Mouse (Mus musculus) frontal cortex, postnatal 14 days (tissue): Measurements from ENCODE around the gene Igf1r.
A peak's percentile ranks its signal among the peaks of the same experiment; 100 is the strongest.

ENCODE experiments used
- DNase-seq, 2 experiments: peaks; one replicate each; pipeline ENCODE4 v3.0.0; 2022; ENCODE audit warnings: low spot score in 2 of 2

Igf1r gene

GRCm38 (mm10) chr7:68009635-68010034 is 57.0 kb downstream of the Igf1r start:
- DNase-seq: no peak

GRCm38 (mm10) chr7:68010168-68010567 is 57.5 kb downstream of the Igf1r start:
- DNase-seq: no peak

GRCm38 (mm10) chr7:68010802-68011201 is 58.2 kb downstream of the Igf1r start:
- DNase-seq: no peak

- DNase-seq: no peak
These were observed 58.9 kb downstream of the Igf1r start for GRCm38 (mm10) chr7:68011385-68012122.

GRCm38 (mm10) chr7:68012123-68012474 is 59.5 kb downstream of the Igf1r start:
- no peak for DNase-seq

- no peak for DNase-seq
These were observed 61.9 kb downstream of the Igf1r start for GRCm38 (mm10) chr7:68014495-68014894.

- DNase-seq: no peak
These were observed 62.8 kb downstream of the Igf1r start for GRCm38 (mm10) chr7:68015404-68015803.

GRCm38 (mm10) chr7:68018038-68018437 is 65.4 kb downstream of the Igf1r start:
- no peak for DNase-seq

GRCm38 (mm10) chr7:68020556-68020955 is 67.9 kb downstream of the Igf1r start:
- no peak for DNase-seq

- no peak for DNase-seq
These were observed 69.1 kb downstream of the Igf1r start for GRCm38 (mm10) chr7:68021741-68022140.

- DNase-seq: no peak
These were observed 69.6 kb downstream of the Igf1r start for GRCm38 (mm10) chr7:68022188-68022587.

GRCm38 (mm10) chr7:68023882-68024281 is 71.3 kb downstream of the Igf1r start:
- DNase-seq: no peak

GRCm38 (mm10) chr7:68024625-68025024 is 72.0 kb downstream of the Igf1r start:
- DNase-seq: no peak

- DNase-seq: no peak
These were observed 72.8 kb downstream of the Igf1r start for GRCm38 (mm10) chr7:68025396-68025795.

GRCm38 (mm10) chr7:68026076-68026475 is 73.4 kb downstream of the Igf1r start:
- peak in 1 of 2 experiments; percentile 19 for DNase-seq

GRCm38 (mm10) chr7:68028167-68028566 is 75.5 kb downstream of the Igf1r start:
- no peak for DNase-seq

GRCm38 (mm10) chr7:68030846-68031245 is 78.2 kb downstream of the Igf1r start:
- DNase-seq: no peak

- DNase-seq: no peak
These were observed 83.9 kb downstream of the Igf1r start for GRCm38 (mm10) chr7:68036527-68036926.

GRCm38 (mm10) chr7:68038846-68039245 is 86.2 kb downstream of the Igf1r start:
- no peak for DNase-seq

GRCm38 (mm10) chr7:68039550-68039949 is 86.9 kb downstream of the Igf1r start:
- DNase-seq: no peak

GRCm38 (mm10) chr7:68044621-68045020 is 92.0 kb downstream of the Igf1r start:
- DNase-seq: no peak

GRCm38 (mm10) chr7:68047152-68047551 is 94.5 kb downstream of the Igf1r start:
- no peak for DNase-seq

- DNase-seq: no peak
These were observed 95.9 kb downstream of the Igf1r start for GRCm38 (mm10) chr7:68048532-68048931.

- DNase-seq: no peak
These were observed 96.4 kb downstream of the Igf1r start for GRCm38 (mm10) chr7:68049048-68049447.
